Mouse (Mus musculus) kidney, adult 8-10 months (tissue): ENCODE measurements around the gene Raet1d.
A peak's percentile ranks its signal among the peaks of the same experiment; 100 is the strongest.
"Not testable (repeated sequence)": the region's sequence is repeated elsewhere in the genome, so short reads cannot be mapped to it uniquely, and the experiment has no call there.

Experiments used
- DNase-seq, 2 experiments: peaks; one replicate each; pipeline ENCODE4 v3.0.0; 2022

Raet1d gene

GRCm38 (mm10) chr10:22360252-22360651 is at the start of gene Raet1d:
TSS of gene Raet1d (plus strand) at chr10:22360552.
- not testable (repeated sequence) for DNase-seq

GRCm38 (mm10) chr10:22322858-22323257 is 37.5 kb upstream of the Raet1d start:
- no peak for DNase-seq

GRCm38 (mm10) chr10:22345721-22346120 is 14.6 kb upstream of the Raet1d start:
- DNase-seq, result not testable (repeated sequence)

- DNase-seq, result not testable (repeated sequence)
Observed at GRCm38 (mm10) chr10:22353548-22354195, 6.7 kb upstream of the Raet1d start.

- not testable (repeated sequence) for DNase-seq
Observed at GRCm38 (mm10) chr10:22354196-22354574, 6.2 kb upstream of the Raet1d start.

- not testable (repeated sequence) for DNase-seq
Observed at GRCm38 (mm10) chr10:22357373-22357772, 3.0 kb upstream of the Raet1d start.

GRCm38 (mm10) chr10:22360957-22361356 is 605 bp downstream of the Raet1d start:
- DNase-seq, result not testable (repeated sequence)

GRCm38 (mm10) chr10:22361415-22362352 is 1.3 kb downstream of the Raet1d start:
- not testable (repeated sequence) for DNase-seq

GRCm38 (mm10) chr10:22362466-22362865 is 2.1 kb downstream of the Raet1d start:
- not testable (repeated sequence) for DNase-seq

GRCm38 (mm10) chr10:22364915-22365314 is 4.6 kb downstream of the Raet1d start:
- not testable (repeated sequence) for DNase-seq

GRCm38 (mm10) chr10:22381226-22381625 is 20.9 kb downstream of the Raet1d start:
- not testable (repeated sequence) for DNase-seq

- DNase-seq, result not testable (repeated sequence)
Observed at GRCm38 (mm10) chr10:22390146-22390545, 29.8 kb downstream of the Raet1d start.

- DNase-seq, result not testable (repeated sequence)
Observed at GRCm38 (mm10) chr10:22391616-22392015, 31.3 kb downstream of the Raet1d start.

GRCm38 (mm10) chr10:22393028-22393824 is 32.9 kb downstream of the Raet1d start:
- DNase-seq, result not testable (repeated sequence)

GRCm38 (mm10) chr10:22396680-22397079 is 36.3 kb downstream of the Raet1d start:
- not testable (repeated sequence) for DNase-seq

- DNase-seq, result peak; percentile 4 to 37
Observed at GRCm38 (mm10) chr10:22402225-22402917, 42.0 kb downstream of the Raet1d start.

GRCm38 (mm10) chr10:22413702-22414494 is 53.5 kb downstream of the Raet1d start:
- peak in 1 of 2 experiments; percentile 2 for DNase-seq
